Mouse (Mus musculus) thymus, postnatal 4 days (tissue): ENCODE data around the gene Platr17.
"Not testable (repeated sequence)": the region's sequence is repeated elsewhere in the genome, so short reads cannot be mapped to it uniquely, and the experiment has no call there.

ENCODE experiments used
- DNase-seq: peaks from one replicate; pipeline ENCODE4 v3.0.0; 2021

Gene Platr17

DNA sequence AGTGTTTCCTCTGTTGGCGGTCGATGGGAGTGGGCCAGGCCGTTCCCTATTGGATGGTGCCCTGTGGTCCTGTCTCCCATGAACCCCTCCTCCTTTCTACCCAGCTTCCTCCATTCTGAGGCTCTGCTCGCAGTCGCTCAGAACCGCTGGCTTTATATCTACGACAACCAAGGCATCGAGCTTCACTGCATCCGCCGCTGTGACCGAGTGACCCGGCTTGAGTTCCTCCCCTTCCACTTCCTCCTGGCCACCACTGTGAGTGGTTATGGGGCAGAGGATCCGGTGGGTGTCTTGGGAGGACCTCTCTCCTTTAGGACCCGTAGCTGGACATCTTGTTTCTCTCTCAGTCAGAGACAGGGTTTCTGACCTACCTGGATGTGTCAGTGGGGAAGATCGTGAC is 38.5 kb downstream of the Platr17 start:
- no peak for DNase-seq

DNA sequence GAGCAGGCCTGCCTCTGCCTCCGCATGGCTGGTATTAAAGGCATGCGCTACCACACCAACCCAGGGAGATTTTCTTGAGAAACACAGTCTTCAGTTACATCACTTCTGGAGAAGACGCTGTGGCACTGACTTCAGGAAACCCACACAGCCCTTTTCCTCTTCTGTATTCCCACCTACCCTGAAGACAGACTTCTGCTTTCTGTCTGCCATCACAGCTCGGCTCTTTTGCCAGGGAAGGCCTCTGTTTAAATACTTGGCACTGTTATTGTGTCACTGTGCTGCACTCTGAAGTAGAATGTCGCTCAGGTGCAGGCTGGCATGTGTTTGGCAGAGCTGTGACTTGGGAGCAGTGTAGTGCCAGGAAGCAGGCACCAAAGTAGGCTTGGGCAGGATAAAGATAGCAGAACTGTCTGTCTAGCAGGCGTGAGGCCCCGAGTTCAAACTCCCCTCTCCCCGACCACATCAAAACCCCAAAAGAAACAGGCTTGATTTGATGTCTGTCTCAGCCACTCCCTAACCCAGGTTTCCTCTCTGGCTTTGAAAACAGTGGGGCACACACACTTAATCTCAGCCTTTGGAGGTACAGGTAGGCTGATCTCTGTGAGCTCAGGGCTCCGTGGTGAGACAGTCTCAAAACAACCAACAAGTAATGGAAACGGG is 42.6 kb downstream of the Platr17 start:
- peak; percentile 50 for DNase-seq

DNA sequence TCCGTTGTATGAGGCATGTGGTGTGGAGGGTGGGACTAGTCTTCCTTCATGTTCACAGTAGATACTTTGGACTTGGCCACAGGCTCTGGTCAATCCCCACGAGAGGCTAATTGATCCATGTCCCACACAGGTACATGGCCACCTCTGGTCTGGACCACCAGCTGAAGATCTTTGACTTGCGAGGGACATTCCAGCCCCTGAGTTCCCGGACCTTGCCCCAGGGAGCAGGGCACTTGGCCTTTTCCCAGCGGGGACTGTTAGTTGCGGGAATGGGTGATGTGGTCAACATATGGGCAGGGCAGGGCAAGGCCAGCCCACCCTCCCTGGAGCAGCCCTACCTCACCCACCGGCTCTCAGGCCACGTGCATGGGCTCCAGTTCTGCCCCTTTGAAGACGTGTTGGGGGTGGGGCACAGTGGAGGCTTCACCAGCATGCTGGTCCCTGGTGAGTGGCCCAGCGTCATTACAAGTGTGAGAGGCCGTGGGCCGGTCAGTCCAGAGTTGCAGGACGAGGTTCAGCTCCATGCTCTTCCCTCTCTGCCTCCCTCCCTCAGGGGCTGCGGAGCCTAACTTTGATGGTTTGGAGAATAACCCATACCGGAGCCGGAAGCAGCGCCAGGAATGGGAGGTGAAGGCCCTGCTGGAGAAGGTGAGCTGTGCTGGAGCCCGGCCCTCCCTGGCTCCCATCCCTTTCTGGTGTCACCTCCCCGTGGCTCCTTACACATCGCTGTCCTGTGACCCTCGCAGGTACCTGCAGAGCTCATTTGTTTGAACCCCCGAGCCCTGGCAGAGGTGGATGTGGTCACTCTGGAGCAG is 43.4 kb downstream of the Platr17 start:
- DNase-seq: peak; percentile 43

DNA sequence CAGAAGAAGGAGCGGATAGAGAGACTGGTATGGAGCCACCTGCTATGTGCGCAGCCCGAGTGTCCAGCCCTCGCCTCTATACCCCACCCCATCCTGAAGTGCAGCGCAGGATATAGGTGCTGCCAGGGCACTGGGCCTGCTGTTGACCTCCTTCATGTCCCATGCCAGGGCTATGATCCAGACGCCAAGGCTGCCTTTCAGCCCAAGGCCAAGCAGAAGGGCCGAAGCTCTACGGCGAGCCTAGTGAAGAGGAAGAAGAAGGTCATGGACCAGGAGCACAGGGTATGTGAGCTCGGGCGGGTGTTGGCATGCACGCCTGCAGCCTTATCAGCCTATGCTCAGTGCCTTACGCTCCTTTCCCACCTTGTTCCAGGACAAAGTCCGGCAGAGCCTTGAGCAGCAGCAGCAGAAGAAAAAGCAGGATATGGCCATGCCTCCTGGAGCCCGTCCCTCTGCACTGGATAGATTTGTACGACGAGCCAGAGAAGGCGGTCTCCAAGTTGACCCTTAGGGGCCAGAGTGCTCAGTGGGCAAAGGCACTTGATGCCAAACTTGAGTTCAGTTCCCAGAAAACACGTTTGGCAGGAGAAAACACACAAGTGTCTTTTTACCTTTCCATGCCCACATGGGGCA is 44.1 kb downstream of the Platr17 start:
- no peak for DNase-seq

DNA sequence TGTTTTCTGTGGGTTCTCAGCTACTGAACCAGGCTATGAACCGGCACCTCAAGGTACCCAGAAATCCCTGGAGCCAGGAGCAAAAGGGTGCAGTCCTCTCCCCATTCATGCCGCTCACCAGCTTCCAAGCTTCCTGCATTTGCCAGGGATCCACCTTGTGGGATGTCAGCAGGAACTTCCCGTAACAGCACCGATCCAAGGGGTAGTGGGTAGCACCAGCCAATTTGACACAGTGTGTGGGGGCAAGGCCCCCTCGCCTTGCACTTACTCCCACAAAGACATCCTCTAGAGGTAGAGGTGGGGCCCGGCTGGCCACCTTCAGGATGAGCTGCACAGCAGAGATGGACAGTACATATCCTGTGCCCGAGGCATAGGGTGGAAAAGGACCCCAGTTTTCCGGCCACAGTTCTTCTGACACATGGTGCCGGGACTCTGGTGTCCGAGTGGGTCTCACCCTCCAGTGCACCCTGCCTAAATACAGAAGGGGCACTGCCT is 45.2 kb downstream of the Platr17 start:
- no peak for DNase-seq

DNA sequence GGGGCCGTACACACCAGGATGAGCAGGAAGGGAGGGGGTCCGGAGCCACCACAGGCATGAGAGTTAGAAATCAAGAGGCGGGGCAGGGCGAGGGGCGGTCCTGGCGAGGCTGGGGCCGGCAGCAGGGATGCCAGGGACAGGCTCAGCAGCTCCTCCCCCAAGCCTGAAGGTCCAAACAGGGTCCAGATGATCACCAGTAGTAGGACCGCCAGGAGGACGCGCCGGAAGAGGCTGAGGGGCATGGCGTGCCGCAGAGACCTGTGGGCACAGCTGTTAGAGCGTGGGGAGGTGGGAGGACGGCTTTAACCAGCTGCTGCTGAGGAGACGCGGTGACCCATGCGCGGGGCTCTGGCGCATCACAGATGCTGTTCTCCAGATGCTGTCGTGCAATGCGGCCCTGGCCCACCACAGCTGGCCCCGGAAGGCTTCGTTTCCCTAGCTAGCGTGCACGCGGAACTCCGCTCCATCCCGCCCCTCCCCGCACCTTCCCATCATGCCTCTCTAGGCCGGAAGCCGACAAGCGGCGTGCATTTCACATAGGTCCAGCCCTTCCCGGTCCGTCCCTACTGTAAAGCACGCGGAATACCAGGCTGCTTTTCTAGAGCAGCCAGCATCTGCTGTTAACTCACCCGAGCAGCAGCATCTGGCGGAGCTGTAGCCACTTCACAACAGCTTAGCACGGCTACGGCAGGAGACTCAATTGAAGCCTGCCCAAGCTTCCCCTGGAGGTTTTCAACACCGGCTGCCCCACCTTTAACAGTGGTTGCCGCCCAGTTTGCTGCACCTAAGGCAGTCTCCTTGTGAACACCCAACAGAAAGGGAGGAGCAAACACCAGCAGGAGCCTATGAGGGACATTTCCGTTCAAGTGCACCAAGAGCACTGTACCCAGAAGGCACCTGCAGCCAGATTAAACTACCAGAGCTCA is 46.3 kb downstream of the Platr17 start, which contains the start of gene B3galt4:
Gene B3galt4 (minus strand): TSS at position 468 of the 926 bp plus-strand sequence.
- peak; percentile 85 for DNase-seq

DNA sequence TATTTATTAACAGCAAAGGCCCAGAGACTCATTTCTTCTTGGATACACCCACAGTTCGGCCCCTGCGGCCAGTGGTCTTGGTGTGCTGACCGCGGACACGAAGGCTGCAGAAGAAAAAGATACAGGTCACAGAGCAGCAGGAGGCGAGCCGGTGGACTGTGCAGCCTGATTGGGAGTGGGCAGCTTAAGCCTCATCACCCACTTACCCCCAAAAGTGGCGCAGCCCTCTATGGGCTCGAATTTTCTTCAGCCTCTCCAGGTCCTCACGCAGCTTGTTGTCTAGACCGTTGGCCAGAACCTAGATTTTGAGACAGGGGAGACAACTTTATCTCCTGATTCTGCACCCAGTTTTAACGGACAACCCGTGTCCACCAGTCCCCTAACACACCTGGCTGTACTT is 47.1 kb downstream of the Platr17 start:
- DNase-seq: not testable (repeated sequence)

DNA sequence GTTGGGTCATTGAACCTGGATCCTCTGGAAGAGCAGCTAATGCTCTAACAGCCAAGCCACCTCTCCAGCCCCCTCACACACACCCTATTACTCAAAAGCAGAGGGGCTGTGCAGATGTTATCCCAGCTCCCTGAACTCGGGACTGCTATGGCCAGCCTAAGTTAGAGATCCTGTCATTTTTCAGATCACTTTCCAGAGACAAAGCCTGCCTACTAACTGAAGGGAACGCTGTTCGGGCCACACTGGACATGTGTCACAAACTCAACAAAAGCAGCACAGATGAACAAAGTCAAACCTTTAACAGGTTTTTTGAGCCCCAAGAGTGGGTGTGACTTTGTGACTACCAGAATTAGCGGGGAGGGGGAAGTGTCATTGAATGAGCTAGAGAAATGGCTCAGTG is 47.9 kb downstream of the Platr17 start:
- DNase-seq: no peak

DNA sequence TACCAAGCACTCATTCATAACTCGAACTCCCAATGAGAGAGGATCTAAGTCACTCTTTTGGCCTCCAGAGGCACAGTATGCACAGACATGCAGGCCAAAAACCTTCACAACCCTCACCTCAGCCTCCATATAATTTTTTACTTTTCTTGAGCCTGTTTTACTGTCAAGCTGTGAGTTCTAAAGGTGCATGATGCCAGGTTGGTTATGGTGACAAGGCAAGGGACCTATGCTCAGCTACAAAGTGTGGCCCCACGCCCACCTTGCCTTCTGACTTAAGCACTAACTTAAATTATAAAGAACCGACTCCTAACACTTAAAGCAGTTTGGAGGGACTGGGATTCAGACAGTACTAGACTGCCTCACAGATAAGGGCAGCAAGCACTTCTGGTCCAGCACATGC is 48.4 kb downstream of the Platr17 start:
- no peak for DNase-seq

DNA sequence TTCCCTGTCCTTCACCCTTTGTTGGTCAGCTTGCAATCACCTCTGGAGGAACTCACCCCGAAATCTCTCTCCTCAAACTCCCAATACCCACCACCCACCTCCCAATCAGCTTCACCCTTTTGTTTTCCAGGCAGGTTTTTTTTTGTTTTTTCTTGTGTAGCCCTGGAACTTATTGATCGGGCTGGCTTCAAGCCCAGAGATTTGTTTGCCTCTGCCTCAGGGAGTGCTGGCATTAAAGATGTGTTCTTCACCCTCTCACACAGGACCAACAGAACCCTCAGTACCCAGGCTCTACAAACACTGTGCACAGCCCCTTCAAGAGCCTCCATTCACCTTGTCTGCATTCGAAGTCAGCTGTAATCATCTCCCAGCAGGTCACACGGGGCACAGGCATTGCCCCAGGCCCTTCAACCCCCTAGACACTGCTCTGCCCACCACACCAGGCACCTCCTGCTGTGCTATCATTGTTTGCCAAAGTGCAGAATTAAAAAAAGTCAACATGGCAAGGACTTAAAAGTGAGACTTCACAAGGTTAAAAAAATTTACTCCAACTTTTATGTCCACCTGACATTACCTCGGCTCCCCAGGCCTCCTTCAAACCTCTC is 49.1 kb downstream of the Platr17 start:
- DNase-seq: no peak

DNA sequence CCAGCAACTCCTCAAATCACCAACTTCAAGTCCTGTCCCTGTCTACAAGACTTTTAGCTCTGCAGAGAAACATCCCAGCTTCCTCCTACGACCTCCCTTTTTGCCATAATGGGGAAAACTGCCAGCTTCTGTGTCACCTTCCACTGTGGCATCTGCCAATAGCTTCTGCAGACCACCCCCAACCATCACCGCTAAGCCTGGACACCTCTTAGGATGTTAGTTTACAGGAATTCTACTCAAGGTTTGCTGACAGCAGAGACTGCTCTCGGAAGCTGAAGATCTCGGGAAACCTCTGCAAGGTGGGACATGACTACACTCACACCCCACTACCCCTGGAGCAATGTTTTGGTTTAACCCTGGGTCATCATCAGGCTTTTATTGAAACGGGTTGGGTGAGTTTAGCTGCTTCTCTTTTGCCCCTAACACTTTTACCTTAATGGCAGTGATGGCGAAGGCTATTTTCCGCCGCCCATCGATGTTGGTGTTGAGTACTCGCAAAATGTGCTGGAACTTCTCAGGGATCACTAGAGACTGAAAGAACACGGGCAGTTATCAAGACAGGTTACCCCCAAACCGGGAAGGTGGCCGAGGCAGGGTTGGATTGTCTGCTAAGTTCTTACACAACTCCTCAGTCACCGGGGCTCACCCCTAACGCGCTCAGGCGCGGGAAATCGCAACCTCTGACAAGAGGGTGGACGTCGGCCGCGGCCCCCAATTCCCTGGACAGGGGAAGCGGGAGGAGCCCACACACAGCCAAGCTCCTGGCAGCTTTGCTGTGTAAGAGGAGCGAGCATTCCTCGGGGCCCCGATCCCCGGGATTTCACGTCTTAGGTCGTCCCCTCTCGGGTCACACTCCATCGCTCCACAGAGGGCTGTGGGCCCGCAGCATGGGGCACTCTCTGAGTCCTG is 50.0 kb downstream of the Platr17 start:
- DNase-seq: peak; percentile 69

DNA sequence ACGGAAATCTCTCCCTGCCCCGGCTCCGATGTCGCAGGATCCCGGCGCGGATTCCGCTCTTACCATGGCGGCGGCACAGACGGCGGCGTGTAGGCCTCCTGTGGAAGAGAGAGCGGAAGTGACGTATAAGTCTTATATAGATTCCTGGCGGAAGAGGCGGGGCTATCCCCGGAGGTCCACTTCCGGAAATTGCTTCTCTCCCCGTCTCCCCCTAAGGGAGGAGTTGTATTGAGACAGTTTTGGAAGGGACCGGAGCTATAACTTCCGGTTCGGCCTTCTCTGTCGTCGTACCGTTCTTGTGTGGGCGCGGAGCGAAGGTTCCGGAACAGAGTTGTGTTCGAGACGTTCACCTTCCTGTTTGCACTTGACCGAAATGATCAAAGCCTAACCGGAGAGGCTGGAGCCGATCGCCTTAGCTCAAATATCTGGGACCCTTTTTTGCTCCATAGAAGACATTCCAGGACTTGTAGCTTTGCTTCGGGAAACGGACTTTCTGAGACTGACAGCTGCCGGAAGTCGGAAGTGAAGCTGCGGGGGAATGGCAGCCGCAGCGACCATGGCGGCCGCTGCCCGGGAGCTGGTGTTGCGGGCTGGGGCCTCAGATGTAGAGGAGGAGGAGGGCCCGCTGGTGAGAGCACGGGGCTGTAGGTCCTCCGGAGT is 50.8 kb downstream of the Platr17 start, which contains the start of the genes Vps52 and Rps18:
Gene Vps52 (plus strand): TSS at position 258 of the 660 bp plus-strand sequence.
Gene Rps18 (minus strand): TSS at position 447 of the 660 bp plus-strand sequence.
- DNase-seq: peak; percentile 94
